Mouse (Mus musculus) left cerebral cortex, postnatal 10 days (tissue): ENCODE measurements around the gene Abl2. TPM values are rescaled to one million over a fixed set of nuclear protein-coding genes. Genes with fewer than 3 reads are reported as not detected.
"Not testable (repeated sequence)": the region's sequence is repeated elsewhere in the genome, so short reads cannot be mapped to it uniquely, and the experiment has no call there.

Experiments used
- DNase-seq, 2 experiments: peaks; one replicate each; pipeline ENCODE4 v3.0.0; 2021 to 2022; ENCODE audit warnings: low spot score in 2 of 2, mixed read lengths in 1 of 2; ENCODE audit errors: extremely low spot score in 1 of 2
- intact Hi-C: fragments of 180-260 bp; cut with DNase I; formaldehyde crosslinking; loops from one replicate; pipeline ENCODE4 v1.15.1; 2025
- total RNA-seq, 2 experiments: library from RNA; stranded (reverse); gene quantifications; 2 replicates each; pipeline ENCODE4 v1.2.3; 2021

Abl2 gene
- 10 to 100 TPM; 55.6 to 58.8 TPM for total RNA-seq

DNA sequence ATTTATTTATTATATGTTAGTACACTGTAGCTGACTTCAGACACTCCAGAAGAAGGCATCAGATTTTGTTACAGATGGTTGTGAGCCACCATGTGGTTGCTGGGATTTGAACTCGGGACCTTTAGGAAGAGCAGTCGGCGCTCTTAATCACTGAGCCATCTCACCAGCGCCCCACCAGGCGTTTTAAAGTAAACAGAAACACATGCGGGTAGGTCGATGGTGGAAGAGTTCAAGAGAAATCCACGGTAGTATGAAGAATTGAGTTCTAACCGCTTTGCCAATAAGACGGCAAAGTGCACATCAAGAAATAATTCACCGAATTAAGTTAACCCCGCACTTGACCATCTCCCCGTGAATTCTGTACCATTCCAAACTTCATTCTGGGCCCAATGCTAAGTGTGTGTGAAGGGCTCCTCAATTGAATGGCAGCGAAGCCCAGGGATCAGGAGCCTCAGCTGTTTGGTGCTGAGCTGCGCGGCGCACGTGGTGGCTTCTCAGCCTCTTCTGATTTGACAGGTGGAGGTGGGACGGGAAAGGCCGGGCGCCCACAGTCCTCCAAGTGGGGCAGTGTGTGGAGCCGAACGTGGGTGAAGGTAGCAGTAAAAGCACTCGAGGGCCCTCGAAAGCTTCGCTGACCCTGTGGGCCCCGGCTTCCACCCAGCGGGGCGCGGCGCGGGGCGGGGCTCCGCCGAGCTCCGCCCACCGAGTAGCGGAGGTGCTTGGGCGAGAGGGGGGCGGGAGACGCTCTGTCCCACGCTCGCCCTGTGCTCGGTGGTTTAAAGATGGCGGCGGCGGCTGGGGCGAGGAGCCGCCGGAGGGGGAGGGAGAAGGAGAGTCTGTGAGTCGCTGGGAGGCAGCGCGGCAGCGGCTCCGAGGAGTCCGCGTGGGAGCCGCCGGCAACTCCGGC lies at the start of gene Abl2:
Gene Abl2, plus strand, starts transcription at position 763 of the 907 bp plus-strand sequence.
- intact Hi-C loops, result loop anchor here (5.0 kb wide), 1 partner anchor 74 kb away; no protein-coding TSS in a partner anchor
- peak; percentile 78 to 94 for DNase-seq

DNA sequence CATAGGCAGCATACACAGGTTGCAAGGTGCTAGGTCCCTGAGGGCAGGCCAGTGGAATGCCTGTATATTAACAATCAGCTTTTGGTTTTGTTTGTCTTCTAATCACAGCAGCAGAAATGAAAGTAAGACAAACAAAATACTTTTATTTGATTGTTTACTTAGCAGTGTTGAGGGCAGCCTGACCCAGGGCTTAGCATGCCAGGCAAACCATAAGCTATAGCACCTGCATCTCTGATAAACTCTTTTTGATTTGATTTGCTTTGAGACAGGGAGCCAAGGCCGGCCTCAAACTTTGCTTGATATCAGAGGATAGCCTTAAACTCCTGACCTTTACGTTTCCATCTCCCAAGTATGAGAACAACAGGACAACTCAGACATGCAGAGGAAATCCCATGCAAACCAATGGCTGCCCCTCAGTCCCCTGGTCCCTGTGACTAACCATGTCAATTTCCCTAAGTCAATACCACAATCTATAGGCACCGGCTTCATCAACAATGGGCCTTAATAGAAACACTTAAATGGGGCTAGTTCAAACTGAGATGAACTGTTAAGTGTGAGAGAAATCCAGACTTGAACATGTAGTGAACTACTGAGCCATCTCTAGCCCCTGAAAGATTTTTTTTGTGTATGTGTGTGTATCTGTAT lies 38.3 kb upstream of the Abl2 start:
- intact Hi-C loops, result no loop called here
- no peak for DNase-seq

DNA sequence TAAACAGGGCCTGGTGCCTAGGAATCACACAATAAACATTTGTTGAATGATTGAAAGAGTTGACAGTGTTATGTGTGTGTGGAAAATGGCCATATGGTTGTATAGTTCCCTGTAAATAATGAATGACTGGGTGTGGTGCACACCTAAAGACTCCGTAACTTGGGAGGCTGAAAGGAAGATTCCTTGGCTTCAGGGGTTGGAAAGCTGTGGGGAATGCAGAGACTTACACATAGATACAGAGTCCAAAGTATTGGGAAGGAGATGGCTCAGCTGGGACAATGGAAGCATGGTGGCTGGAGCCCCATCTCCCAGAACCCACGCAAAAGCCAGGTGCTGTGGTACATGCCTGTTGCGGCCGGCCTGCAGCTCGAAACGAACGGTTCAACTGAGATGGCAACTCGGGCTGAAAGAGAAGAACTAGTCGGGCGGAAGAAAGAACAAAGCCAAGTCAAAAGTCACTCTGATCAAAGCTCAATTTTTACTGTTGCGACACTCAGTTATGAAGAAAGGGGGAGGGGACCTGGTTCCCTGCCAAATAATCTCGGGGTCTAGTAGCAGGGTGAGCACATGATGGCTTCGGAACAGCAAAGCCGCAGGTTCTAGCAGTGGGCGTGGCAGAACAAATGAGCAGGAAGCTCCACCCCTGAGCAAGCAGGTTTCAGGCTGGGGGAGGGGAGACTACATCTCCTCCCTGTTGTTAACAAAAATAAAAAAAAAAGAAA lies 36.6 kb upstream of the Abl2 start:
- intact Hi-C loops, result no loop called here
- no peak for DNase-seq

DNA sequence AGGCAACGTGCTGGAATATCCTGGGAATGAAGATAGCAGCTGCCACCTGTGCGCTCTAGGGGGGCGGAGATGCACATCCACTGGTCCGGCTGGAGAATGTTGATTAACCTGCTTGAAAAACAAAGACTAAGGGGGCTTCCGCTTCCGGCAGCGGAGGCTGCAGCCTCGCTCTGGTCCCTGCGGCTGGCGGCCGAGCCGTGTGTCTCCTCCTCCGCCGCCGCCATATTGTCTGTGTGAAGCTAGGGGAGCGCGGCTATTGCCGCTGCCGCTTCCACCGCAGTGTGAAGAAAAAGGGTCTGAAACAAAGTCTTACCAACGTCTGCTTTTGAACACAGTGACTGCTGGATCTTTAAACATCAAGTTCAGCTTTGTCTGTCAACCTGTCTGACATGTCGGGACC lies 34.7 kb upstream of the Abl2 start, which contains the start of gene Gm10031:
Gene Gm10031, plus strand, starts transcription at position 171 of the 400 bp plus-strand sequence.
- intact Hi-C loops, result not testable (repeated sequence)

DNA sequence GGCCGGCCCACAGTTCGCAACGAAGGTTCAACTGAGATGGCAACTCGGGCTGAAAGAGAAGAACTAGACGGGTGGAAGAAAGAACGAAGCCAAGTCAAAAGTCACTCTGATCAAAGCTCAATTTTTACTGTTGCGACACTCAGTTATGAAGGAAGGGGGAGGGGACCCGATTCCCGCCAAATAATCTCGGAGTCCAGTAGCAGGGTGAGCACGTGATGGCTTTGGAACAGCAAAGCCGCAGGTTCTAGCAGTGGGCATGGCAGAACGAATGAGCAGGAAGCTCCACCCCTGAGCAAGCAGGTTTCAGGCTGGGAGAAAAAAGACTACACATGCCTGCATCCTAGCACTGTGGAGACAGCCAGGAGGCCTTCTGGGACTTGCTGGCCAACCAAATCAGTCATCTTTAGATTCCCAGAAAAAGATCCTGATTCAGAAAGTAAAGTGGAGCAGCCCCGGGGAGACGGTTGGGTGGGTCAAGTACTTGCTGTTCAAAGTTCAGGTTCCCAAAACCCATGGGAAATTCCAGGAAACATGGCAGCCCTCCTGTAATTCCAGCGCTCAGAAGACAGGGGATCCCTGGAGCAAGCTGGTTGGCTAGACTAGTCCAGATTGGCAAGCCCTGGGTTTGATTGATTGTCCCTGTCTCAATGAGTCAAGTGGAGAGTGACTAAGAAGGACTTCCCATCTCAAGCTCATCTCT lies 26.0 kb upstream of the Abl2 start:
- intact Hi-C loops, DNase-seq: not testable (repeated sequence)

More for the DNA sequence above, 34.7 kb upstream of the Abl2 start, which contains the start of gene Gm10031:
- not testable (repeated sequence) for DNase-seq

DNA sequence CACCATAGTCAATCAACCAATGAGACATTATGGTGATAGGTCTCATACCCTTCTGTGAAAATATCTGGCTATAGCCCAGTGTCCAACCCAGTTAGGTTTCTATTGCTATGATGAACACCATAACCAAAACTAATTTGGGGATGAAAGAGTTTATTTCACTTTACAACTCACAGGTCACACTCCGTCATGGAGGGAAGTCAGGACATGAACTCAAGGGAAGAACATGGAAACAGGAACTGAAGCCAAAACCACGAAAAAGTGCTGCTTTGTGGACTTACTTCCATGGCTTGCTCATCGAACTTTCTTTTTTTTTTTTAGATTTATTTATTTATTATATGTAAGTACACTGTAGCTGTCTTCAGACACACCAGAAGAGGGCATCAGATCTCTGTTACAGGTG lies 25.1 kb upstream of the Abl2 start:
- intact Hi-C loops, result no loop called here
- no peak for DNase-seq

DNA sequence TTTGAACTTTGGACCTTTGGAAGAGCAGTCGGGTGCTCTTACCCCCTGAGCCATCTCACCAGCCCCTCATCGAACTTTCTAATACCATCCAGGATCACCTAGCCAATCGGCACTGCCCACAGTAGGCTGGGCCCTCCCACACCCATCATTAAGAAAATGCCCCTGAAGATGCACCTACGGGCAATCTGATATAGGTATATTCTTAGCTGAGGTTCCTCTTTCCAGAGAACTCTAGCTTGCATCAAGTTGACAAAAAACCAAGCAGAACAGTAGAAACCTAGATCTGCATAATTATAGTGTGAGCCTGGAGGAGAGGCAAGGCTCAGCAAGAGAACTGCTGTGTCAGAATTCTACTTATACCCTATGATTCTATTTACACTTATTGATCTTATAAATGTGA lies 24.7 kb upstream of the Abl2 start:
- intact Hi-C loops, result no loop called here
- DNase-seq, result no peak

DNA sequence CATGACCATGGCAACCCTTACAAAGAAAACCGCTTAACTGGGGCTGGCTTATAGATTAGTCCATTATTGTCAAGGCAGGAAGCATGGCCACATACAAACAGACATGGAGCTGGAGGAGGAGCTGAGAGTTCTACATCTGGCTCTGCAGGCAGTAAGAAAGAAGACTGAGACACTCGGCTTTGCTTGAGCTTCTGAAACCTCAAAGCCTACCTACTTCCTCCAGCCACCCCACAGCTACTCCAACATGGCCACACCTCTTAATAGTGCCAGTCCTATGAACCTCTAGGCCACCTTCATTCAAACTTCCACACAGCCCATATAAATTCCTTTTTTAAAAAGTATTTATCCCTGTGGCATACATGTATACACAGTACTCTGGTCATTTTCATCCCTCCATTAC lies 21.6 kb upstream of the Abl2 start:
- intact Hi-C loops, result loop anchor here (5.0 kb wide), 1 partner anchor 295 kb away; no protein-coding TSS in a partner anchor
- DNase-seq, result no peak

DNA sequence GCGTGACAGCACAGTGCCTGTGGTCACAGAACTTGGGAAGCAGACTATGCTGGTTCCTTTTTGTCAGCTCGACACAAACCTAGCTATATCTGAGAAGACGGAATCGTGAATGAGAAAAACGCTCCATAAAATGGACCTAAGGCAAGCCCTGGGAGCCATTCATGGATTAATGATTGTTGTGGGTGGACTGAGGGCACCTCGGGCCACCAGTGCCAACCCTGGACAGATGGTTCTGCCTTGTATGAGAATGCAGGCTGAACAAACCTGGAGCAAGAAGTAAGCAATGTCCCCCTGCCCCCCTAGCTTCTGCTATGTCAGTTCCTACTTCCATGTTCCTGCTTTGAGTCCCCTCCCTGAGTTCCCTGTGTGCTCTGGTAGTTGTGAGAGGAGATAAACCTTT lies 20.9 kb upstream of the Abl2 start:
- intact Hi-C loops, result loop anchor here (5.0 kb wide), 1 partner anchor 295 kb away; no protein-coding TSS in a partner anchor
- no peak for DNase-seq

DNA sequence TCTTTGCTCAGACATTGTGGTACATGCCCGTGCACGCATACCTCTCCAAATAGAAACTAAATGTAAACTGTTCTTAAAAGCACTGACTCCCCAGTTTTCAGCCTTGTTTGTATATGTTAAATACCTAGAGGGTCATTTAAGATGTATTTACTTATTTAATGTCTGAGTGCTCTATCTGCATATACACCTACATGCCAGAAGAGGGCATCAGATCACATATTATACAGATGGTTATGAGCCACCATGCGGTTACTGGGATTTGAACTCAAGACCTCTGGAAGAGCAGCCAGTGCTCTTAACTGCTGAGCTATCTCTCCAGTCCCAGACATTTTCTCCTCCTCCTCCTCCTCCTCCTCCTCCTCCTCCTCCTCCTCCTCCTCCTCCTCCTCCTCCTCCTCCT lies 20.2 kb upstream of the Abl2 start:
- intact Hi-C loops, result loop anchor here (5.0 kb wide), 1 partner anchor 296 kb away; no protein-coding TSS in a partner anchor
- DNase-seq, result no peak

DNA sequence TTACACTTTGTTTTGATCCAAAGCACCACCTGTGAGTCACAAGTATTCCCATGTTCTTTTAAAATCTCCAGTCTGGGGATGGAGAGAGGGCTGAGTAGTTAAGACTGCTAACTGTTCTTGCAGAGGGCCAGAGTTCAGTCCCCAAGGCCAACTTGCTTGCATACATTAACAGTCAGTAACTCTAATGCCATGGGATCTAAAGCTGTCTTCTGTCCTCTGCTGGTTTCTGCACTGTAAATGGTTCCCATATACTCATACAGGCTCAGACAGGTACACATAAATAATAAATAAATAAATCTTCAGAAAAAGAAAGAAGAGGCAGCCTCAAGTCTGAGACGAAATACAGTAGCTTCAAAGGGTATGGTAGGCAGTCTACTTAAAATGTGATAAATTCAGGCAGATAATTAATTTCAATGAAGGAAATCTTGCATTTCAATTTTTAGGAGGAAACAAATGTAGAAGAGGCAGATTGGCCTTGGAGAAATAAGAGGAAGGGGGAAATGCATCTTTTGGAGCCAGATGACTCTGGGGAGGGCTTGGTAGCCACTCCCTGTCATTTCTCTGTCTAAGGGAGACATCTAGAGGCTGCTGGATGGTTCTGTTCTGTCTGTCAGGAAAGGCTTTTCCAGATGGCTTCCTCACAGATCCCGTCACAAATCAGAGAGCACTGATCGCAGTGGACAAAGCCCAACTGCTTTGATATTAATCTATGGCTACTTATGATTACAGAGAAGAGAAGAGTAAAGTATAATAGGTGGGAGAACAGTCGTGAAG lies 18.6 kb upstream of the Abl2 start:
- intact Hi-C loops, result loop anchor here (2.0 to 5.0 kb wide), 3 partner anchors 121 to 453 kb away; no protein-coding TSS in a partner anchor
- peak in 1 of 2 experiments; percentile 32 for DNase-seq

DNA sequence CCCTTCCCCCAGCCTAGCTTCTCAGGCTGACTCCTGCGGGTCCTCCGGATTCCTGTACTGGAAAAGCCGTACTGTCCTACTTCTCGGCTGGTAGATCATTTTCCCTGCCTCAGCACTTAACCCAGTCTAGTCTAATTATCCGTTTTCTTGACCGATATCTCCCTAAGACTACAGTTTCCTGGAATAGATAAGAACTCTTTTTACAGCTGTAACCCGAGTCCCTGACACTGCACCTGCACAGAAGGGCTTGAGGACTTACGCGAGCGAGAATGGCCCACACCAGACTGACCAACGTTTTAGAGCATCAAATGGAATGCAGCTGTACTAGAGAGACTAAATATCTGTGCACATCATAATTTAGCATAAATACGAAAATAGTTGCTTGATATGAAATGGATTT lies 14.6 kb upstream of the Abl2 start:
- DNase-seq, result no peak
- intact Hi-C loops, result loop anchor here (5.0 kb wide), 1 partner anchor 457 kb away; no protein-coding TSS in a partner anchor

DNA sequence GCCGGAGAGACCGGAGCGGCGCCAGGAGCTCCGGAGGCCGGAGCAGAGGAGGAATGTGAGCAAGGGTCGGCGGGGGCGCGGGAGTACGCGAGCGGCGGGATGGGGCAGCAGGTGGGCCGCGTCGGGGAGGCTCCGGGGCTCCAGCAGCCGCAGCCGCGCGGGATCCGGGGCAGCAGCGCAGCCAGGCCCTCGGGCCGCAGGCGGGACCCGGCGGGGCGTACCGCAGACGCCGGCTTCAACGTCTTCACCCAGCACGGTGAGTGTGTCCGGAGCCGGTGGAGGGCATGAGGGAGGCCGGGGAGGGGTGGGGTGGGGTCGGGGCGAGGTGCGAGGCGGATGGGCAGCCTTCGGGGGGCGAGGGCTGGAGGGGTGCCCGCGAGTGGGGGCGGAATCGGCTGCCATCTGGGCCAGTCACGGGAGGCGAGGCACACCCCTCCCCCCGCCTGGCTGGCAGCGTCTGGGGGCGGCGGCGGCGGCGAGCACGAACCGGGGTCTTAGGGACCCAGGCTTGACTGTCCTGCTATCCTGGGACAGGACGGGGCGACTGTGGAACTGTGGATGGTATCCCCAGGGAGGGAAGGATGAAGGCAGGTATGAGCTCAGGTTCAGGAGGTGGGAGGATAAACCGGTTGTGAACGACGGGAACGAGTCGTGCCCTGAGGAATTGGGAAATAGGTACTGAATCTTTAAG lies 509 bp downstream of the Abl2 start:
- peak; percentile 52 to 89 for DNase-seq
- intact Hi-C loops, result loop anchor here (5.0 kb wide), 1 partner anchor 73 kb away; no protein-coding TSS in a partner anchor

DNA sequence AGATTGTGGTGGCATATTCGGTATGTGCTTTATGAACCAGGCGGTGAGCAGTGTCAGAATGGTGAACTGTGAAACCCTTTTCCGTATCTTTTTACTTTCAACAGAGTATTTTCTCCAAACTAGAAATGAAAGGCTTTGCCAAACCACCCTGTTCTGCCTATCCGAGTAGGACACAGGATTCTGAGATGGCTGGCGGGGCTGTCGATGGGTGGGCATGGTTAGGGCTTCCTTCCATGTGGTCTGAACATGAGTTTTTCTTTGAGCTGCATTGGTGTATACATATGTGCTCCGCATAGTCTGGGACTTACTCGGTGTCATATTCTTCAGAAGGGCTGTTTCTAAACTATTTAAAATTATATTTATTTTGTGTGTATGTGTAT lies 1.0 kb downstream of the Abl2 start:
- intact Hi-C loops, result loop anchor here (5.0 kb wide), 1 partner anchor 73 kb away; no protein-coding TSS in a partner anchor
- peak in 1 of 2 experiments; percentile 20 for DNase-seq

DNA sequence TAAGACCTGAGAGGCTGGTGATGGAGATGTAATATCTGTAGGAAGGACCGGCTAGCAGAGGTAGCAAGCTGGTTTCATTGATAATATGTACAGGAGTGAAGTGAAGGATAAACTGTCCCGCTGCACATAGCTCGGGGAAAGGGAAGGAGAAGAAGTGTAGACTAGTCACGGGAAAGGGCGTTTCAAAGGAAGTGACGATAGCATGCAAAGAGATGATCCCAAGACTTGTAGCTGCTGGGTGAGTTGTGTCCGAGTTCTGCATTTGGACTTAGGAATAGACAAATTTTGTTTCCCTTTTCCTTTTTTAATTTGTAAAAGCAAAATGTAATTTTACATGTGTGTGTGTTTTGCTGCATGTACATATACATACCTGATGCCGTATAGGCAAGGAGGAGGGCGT lies 1.9 kb downstream of the Abl2 start:
- intact Hi-C loops, result no loop called here
- no peak for DNase-seq

DNA sequence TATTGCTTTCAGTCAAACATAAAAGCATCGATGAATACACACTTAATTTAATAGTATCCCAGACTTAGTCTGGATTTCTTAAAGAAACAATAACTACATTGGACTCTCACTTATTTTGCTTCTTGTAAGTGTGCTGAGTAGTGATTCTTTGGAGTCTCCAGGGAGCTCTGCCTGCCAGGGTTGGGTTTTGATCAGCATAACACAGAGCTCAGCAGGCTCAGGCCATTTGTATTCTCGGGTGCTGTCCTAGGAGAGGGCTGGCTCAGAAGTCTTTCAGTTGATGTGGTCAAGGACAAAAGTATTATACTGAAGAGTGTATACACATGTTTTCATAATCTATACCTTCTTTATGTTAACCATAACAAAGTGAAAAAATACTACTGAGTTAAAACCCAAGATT lies 6.7 kb downstream of the Abl2 start:
- intact Hi-C loops, result no loop called here
- no peak for DNase-seq

DNA sequence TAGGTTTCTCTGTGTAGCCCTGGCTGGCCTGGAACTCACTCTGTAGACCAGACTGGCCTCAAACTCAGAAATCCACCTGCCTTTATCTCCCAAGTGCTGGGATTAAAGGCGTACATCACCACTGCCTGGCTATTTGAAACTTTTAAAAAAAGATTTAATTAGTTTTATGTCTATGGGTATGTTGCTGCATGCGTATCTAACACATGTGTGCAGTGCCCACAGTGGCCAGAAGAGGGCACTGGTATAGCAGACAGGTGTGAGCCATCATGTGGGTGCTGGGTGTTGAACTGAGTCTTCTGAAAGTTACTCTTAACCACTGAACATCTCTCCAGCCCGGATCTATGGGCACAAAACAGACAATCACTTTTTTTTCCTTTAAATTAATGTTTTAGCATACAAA lies 7.5 kb downstream of the Abl2 start:
- peak in 1 of 2 experiments; percentile 31 for DNase-seq
- intact Hi-C loops, result no loop called here
